Mouse (Mus musculus) midbrain, postnatal 0 days (tissue): ENCODE measurements around the gene Cib2. TPM values are rescaled to one million over a fixed set of nuclear protein-coding genes. Genes with fewer than 3 reads are reported as not detected.
A peak's percentile ranks its signal among the peaks of the same experiment; 100 is the strongest.
"Not testable (repeated sequence)": the region's sequence is repeated elsewhere in the genome, so short reads cannot be mapped to it uniquely, and the experiment has no call there.

ENCODE experiments used
- ATAC-seq: fragments of 200-750 bp; cut with Nextera tagmentation; 2 replicates; pipeline ENCODE4 v1.8.0; 2017; ENCODE audit warnings: moderate number of reproducible peaks, mild to moderate bottlenecking, moderate TSS enrichment, moderate library complexity; ENCODE audit not compliant: low FRiP score
- DNase-seq: peaks from one replicate; pipeline ENCODE4 v3.0.0-alpha.2; 2015; ENCODE audit warnings: low spot score
- H3K27ac ChIP-seq: fragments of 300-500 bp; sonication (generic); 2 replicates; pipeline ENCODE4 v1.5.1; 2014; ENCODE audit warnings: low read depth, mild to moderate bottlenecking, low read length, mixed read lengths
- H3K27me3 ChIP-seq: fragments of 300-500 bp; sonication (generic); 2 replicates; pipeline ENCODE4 v1.6.1; 2014; ENCODE audit warnings: low read length, control low read depth, mixed read lengths; ENCODE audit not compliant: insufficient read depth
- H3K36me3 ChIP-seq: fragments of 300-500 bp; sonication (generic); 2 replicates; pipeline ENCODE4 v1.6.1; 2014; ENCODE audit warnings: low read length, control low read depth, mixed read lengths; ENCODE audit not compliant: insufficient read depth
- H3K4me1 ChIP-seq: fragments of 300-500 bp; sonication (generic); 2 replicates; pipeline ENCODE4 v1.6.1; 2014; ENCODE audit warnings: mild to moderate bottlenecking, control low read depth, antibody characterized with exemption, low read length, mixed read lengths; ENCODE audit not compliant: insufficient read depth
- H3K4me2 ChIP-seq: fragments of 300-500 bp; sonication (generic); 2 replicates; pipeline ENCODE4 v1.6.1; 2014; ENCODE audit warnings: low read depth, mild to moderate bottlenecking, low read length, mixed read lengths; ENCODE audit not compliant: poor library complexity, severe bottlenecking
- H3K4me3 ChIP-seq: fragments of 300-500 bp; sonication (generic); 2 replicates; pipeline ENCODE4 v1.5.1; 2014; ENCODE audit warnings: low read depth, mild to moderate bottlenecking, low read length, moderate library complexity
- H3K9ac ChIP-seq: fragments of 300-500 bp; sonication (generic); replicated peaks from 2 replicates; pipeline ENCODE4 v1.6.1; 2014; ENCODE audit warnings: mild to moderate bottlenecking, low read length, moderate library complexity, mixed read lengths; ENCODE audit not compliant: poor library complexity, severe bottlenecking
- H3K9me3 ChIP-seq: fragments of 300-500 bp; sonication (generic); 2 replicates; pipeline ENCODE4 v1.6.1; 2016; ENCODE audit warnings: low read length, control low read depth
- CTCF ChIP-seq: IDR thresholded peaks from 2 replicates; pipeline ENCODE4 v1.5.1; 2016; ENCODE audit warnings: antibody characterized with exemption, mild to moderate bottlenecking
- WGBS: fragments of 180-500 bp; shearing (Covaris S2); extraction: QIAGEN DNeasy Blood & Tissue Kit; methylation state at CpG from one replicate; pipeline ENCODE4 v1.1.7; 2014; 5-methylcytosine and 5-hydroxymethylcytosine counted together
- polyA plus RNA-seq: library from polyadenylated mRNA; unstranded; fragments of >200 nt; fragmentation: Nextera tagmentation; extraction: Ambion mirVana; gene quantifications from 2 replicates; pipeline ENCODE4 v1.2.1, GENCODE M21; 2015
- total RNA-seq: library from RNA; depleted of rRNA; stranded (reverse); fragments of >200 nt; gene quantifications from 2 replicates; pipeline ENCODE4 v1.2.3, GENCODE M21; 2014

Gene Cib2
- total and polyA plus RNA-seq, 2 experiments from 2014 or later, result 62.7 to 84.3 TPM

DNA sequence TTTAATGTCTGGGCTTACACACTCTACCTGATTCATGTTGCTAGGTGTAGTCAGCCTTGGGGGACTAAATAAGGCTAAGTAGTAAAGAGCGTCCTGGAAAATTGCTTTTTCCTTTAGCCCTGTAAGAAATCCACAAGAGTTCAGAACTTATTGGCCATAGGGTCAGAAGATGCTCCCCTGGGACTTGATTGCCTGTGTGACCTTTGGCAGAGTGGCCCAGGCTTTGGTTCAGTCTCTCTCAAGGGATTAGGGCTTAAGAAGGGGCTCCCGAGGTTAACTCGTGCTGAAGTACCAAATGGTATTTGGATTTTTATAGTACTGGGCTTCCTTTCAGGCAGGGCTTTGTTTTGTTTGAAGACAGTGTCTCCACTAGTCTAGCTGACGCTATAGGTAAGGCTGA is 27.8 kb upstream of the Cib2 start:
- Histone ChIP-seq H3K27me3 (no peaks in the 10 kb centered on the region), H3K4me1 (peaks cover 9% of the 10 kb centered on the region; the same call in 1 of the 2 replicates), H3K4me3 (no peak overlapping the region), H3K27ac (no peak overlapping the region), H3K36me3 (peaks cover 14% of the 10 kb centered on the region), H3K9ac (peak overlapping the region; percentile 86; the same call in 1 of the 2 replicates), H3K9me3 (no peaks in the 10 kb centered on the region), H3K4me2 (peak overlapping the region; percentile 76)
- 54% methylated on average over 4 of the region's 4 CpGs for WGBS
- ATAC-seq (no peak), DNase-seq (no peak)
- no peak for TF ChIP-seq CTCF

DNA sequence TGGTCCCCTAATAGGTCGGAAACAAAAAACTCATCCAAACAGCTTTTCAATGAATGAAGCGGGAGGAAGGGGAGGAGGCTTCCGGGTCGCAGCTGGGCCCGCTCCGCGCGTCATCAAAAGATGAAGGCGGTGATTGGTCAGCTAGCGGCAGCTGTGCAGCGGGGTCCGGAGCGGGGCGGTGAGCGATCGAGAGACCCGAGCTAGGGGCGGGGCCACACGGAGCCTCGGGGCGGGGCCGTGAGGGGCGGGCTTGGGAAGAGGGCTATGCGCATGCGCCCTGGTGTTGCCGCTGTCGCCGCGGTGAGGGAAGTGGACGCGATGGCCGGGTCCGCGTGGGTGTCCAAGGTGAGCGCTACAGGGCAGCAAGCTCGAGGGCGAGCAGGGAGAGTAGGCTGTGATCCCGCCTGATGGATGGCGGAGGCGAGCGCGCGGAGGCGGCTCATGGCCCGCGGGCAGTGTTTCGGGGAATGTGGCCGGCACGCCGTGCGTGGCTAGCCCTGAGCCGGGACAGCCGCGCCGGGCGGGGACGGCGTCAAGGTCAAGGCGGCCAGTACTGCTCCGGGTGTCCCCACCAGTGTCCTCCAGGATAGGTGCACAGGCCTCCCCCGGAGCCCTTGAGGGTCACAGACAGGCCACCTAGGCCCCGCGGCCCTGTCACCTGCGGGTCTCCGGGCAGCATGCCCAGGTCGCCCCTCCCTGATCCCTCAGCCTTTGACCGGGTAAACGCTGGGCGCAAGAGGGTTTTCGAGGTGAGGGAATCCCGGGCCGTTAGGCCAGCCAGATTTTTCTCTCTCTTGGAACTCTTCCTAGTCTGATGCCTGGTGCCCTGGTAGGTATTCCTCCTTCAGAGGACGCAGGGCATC is 26.4 kb upstream of the Cib2 start, which contains the start of gene Idh3a:
Idh3a (plus strand) TSS at position 136 of the 863 bp plus-strand sequence.
- peak within 1 kb of the TSS; percentile 73; the same call in 1 of the 2 replicates for H3K27ac ChIP-seq
- ATAC-seq (peak; percentile 99), DNase-seq (peak; percentile 98)
- under 1% methylated on average over 68 of the region's 73 CpGs for WGBS
- no peak for TF ChIP-seq CTCF
- H3K9ac ChIP-seq, result peak within 1 kb of the TSS; percentile 86
- H3K9me3 ChIP-seq, result no peaks in the 10 kb centered on the region
- H3K4me1 ChIP-seq, result peaks cover 9% of the 10 kb centered on the region; the same call in 1 of the 2 replicates
- peak within 1 kb of the TSS; percentile 76 for H3K4me2 ChIP-seq
- H3K36me3 ChIP-seq, result peaks cover 5% of the 10 kb centered on the region; the same call in 1 of the 2 replicates
- peak within 1 kb of the TSS; percentile 91 for H3K4me3 ChIP-seq
- no peaks in the 10 kb centered on the region for H3K27me3 ChIP-seq

DNA sequence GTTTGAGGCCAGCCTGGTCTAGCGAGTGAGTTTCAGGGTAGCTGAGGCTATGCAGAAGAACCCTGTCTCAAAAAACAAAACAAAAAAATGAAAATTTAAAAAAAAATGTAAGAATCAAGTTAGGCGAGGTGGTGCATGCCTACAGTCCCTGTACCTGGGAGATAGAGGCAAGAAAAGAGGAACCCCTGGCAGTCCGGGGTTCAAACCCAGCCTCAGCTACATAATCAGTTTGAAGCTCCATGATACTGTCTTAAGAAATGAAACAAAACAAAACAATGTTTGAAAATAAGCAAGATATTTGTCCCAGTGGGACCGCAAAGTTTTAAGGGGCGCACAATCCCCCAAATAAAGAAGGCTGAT is 25.8 kb upstream of the Cib2 start:
- H3K27ac ChIP-seq, result no peak overlapping the region
- H3K4me2 ChIP-seq, result peak overlapping the region; percentile 76
- peak overlapping the region; percentile 91 for H3K4me3 ChIP-seq
- H3K27me3 ChIP-seq, result no peaks in the 10 kb centered on the region
- TF ChIP-seq CTCF, result no peak
- ATAC-seq (peak; percentile 32; the same call in 1 of the 2 replicates), DNase-seq (no peak)
- no peaks in the 10 kb centered on the region for H3K9me3 ChIP-seq
- WGBS, result 32% methylated on average over 5 of the region's 5 CpGs
- H3K9ac ChIP-seq, result no peak overlapping the region
- H3K36me3 ChIP-seq, result peaks cover 3% of the 10 kb centered on the region; the same call in 1 of the 2 replicates
- peaks cover 9% of the 10 kb centered on the region; the same call in 1 of the 2 replicates for H3K4me1 ChIP-seq

DNA sequence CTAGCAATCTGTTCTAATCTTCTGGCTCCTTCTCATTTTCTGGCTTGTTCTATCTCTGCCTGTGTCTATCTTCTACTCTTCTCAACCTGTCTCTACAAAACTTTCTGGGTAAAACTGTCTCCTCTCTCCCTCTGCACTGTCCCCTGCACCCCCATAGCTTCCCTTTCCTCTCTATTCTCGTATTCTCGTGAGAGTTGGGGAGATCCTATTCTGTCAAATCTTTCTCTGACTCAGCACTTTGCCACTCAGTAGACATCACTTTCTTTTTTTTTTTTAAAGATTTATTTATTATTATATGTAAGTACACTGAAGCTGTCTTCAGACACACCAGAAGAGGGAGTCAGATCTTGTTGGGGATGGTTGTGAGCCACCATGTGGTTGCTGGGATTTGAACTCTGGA is 24.1 kb upstream of the Cib2 start:
- not testable (repeated sequence) for H3K27me3 ChIP-seq, H3K4me1 ChIP-seq, ATAC-seq, H3K9ac ChIP-seq, H3K4me2 ChIP-seq, H3K4me3 ChIP-seq, H3K9me3 ChIP-seq, H3K36me3 ChIP-seq, DNase-seq, H3K27ac ChIP-seq
- WGBS, result 91% methylated on average over 2 of the region's 2 CpGs

DNA sequence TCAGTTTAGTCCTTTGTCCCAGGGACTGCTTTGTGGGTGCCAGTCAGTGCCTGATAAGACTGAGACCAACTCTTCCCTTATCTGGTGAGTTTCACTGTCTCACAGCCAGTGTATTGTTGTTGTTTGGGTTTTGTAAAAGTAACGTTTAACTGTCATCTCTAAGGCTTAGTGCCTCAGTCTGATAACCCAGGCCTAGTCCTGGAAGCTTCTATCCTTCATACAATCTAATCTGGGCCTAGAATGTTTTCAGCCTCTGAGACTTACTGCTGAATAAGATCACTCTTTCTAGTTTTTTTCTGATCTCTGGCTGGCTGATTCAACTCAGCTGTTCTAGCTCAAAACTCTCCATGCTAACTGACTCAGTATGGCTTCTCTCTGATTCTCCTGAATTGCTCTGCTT is 23.7 kb upstream of the Cib2 start:
- DNase-seq, result no peak
- no peak overlapping the region for H3K9ac ChIP-seq
- peaks cover 9% of the 10 kb centered on the region; the same call in 1 of the 2 replicates for H3K4me1 ChIP-seq
- WGBS, result 52% methylated on average over 1 of the region's 1 CpGs
- no peak overlapping the region for H3K4me3 ChIP-seq
- no peak for ATAC-seq
- H3K36me3 ChIP-seq, result no peaks in the 10 kb centered on the region
- H3K27ac ChIP-seq, result no peak overlapping the region
- H3K9me3 ChIP-seq, result no peaks in the 10 kb centered on the region
- H3K27me3 ChIP-seq, result no peaks in the 10 kb centered on the region
- H3K4me2 ChIP-seq, result no peak overlapping the region
- TF ChIP-seq CTCF, result no peak

DNA sequence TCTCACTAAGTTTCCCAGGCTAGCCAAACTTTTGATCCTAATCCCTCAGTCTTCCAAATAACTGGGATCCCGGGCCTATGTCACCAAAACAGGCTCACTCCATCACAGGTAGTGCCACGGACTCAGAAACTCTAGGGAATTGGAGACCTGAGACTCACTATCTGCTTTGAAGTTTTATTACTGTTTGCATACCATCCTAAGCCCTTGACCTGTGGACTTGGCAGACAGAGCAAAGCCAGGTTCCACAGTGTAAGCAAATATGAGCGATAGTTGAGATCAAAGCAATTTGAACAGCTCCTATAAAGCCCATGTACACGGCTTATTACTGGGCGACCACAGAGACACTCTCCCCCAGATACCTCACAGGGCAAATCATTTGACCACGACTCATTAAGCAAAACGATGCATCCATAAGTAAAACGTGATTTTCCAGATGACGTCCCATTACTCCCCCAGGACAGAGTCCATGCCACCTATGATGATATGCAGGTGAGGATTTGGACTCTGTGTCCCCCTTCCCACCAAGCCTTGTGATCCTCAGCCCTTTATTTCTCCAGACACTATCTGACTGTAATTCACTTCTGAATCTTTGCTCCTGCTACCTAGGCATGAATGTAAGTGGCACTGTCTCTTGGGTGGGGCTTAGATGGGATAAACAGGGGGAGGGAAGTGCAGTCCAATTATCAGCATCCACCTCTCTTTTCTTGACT is 11.3 kb upstream of the Cib2 start:
- Histone ChIP-seq H3K4me2 (no peak overlapping the region), H3K36me3 (no peaks in the 10 kb centered on the region), H3K27ac (no peak overlapping the region), H3K9me3 (no peaks in the 10 kb centered on the region), H3K4me1 (no peaks in the 10 kb centered on the region), H3K9ac (no peak overlapping the region), H3K4me3 (no peak overlapping the region), H3K27me3 (no peaks in the 10 kb centered on the region)
- ATAC-seq, result no peak
- 82% methylated on average over 9 of the region's 9 CpGs for WGBS
- TF ChIP-seq CTCF, result no peak
- no peak for DNase-seq
